Mouse (Mus musculus) MN1 (cell line): ENCODE data around the gene Cabin1.

ENCODE experiments used
- DNase-seq: peaks from one replicate; pipeline ENCODE4 v3.0.0-alpha.2; 2016; ENCODE audit warnings: low spot score

Cabin1 gene

GRCm38 (mm10) chr10:75666451-75667030 is 97.6 kb downstream of the Cabin1 start:
- no peak for DNase-seq

GRCm38 (mm10) chr10:75664673-75665270 is 99.4 kb downstream of the Cabin1 start:
- DNase-seq: no peak

- DNase-seq: no peak
Measured at GRCm38 (mm10) chr10:75662575-75662974, 101.6 kb downstream of the Cabin1 start.

GRCm38 (mm10) chr10:75661876-75662275 is 102.3 kb downstream of the Cabin1 start:
- DNase-seq: no peak

GRCm38 (mm10) chr10:75661381-75661780 is 102.8 kb downstream of the Cabin1 start:
- DNase-seq: peak; percentile 12

- DNase-seq: no peak
Measured at GRCm38 (mm10) chr10:75657772-75658171, 106.4 kb downstream of the Cabin1 start.

GRCm38 (mm10) chr10:75657165-75657564 is 107.0 kb downstream of the Cabin1 start:
- DNase-seq: no peak

- no peak for DNase-seq
Measured at GRCm38 (mm10) chr10:75654053-75654452, 110.1 kb downstream of the Cabin1 start.

- DNase-seq: no peak
Measured at GRCm38 (mm10) chr10:75651381-75652068, 112.6 kb downstream of the Cabin1 start.

- DNase-seq: no peak
Measured at GRCm38 (mm10) chr10:75650306-75650902, 113.7 kb downstream of the Cabin1 start.

DNA sequence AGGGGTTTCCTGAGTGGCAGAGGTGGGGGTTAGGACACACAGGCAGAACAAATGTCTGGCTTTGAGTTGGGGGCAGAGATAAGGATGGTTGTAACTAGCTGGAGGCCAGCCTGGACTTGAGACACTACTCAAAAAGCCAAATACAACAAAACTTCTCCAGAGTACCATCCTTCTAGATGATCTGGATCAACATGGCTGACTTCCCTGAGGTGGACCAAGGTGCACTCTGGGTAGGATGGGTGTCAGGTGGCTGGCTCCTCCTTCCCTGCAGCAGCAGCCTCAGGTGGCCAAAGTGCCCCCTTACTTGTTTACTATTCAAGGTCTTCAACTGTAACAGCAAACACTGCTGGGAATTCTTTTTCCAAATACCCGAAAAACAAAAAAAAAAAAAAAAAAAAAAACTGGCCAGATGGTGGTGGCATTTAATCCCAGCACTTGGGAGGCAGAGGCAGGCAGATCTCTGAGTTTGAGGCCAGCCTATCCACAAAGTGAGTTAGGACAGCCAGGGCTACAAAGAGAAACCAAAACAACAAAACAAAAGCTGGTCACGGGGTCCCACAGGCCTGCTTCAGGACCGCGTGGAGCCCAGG is 114.6 kb downstream of the Cabin1 start:
- no peak for DNase-seq

DNA sequence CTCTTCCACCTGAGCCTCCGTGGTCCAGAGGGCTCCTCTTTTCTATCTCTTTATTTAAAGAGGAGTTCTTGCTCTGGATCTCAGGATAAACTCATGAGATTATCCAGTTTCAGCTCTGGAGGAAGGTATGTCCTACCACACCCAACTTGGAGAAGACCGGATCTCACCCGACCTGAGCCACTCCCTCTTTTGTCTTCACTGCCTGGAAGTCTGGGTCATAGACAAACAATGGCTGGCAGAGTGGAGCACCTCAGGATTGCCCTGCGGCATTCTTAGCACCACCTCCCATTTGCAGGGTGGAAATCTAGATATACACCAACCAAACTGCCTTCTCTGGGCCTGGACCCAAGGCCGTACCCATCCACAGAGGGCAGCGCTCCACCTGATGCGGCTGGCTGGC is 115.1 kb downstream of the Cabin1 start:
- no peak for DNase-seq

- no peak for DNase-seq
Measured at GRCm38 (mm10) chr10:75648091-75648490, 116.0 kb downstream of the Cabin1 start.

DNA sequence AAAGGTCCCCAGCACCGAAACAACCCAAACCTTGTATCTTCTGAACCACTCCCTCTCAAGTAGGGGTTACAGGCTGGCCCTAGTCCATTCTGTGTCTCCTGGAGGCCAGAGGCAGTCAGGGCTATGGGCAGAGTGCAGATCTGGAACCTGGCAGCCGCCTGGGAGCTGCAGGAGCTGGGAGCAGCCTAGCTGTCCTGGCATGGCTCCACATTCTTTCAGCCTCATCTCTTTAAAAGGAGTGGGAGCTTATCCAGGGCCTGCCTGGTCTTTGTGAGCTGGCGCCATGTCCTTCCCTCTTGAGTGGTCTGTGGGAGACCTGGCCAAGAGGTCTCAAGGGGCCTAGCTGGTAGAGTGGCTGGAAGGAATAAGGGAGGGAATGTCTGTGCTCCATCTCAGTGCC is 116.8 kb downstream of the Cabin1 start:
- peak; percentile 89 for DNase-seq

DNA sequence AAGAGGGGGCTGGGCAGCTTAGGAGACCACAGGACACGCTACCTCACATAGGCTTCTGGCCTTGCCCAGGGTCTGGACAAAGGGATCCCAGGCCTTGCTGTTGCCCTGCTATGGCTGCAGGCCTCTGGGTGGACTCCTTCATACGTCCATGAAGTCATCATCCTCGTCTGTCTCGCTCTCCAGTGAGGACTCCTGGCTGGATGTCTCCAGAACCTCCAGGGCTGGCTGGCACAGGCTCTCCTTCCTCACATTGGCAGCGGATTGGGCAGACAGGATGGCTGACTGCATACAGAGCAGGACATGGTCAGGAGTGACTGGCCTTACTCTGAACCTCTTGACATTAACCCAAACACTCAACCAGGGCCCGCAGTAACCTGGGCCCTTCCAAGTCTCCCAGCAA is 117.7 kb downstream of the Cabin1 start:
- no peak for DNase-seq

DNA sequence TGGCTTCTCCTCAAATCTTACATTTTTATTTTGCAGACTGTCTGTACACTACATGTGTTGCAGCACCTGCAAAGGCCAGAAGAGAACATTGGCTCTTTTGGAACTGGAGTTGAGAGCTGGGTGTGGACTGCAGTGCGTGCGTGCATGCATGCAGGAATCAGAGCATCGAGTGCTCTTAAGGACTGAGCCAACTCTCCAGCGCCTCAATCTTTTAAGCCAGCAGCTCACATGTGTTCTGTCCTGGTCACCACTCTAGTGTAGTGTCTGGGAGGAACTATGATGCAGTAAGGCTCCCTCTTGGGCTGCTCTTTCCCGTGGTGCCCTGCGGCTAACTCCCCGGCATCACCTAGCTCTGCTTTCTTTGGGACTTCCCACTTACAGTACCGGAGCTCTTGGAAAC is 118.5 kb downstream of the Cabin1 start:
- no peak for DNase-seq

GRCm38 (mm10) chr10:75643741-75644343 is 120.3 kb downstream of the Cabin1 start, which contains the start of gene Susd2:
Gene Susd2 (minus strand): TSS chr10:75644008.
- peak; percentile 40 for DNase-seq

GRCm38 (mm10) chr10:75642891-75643290 is 121.2 kb downstream of the Cabin1 start:
- no peak for DNase-seq

DNA sequence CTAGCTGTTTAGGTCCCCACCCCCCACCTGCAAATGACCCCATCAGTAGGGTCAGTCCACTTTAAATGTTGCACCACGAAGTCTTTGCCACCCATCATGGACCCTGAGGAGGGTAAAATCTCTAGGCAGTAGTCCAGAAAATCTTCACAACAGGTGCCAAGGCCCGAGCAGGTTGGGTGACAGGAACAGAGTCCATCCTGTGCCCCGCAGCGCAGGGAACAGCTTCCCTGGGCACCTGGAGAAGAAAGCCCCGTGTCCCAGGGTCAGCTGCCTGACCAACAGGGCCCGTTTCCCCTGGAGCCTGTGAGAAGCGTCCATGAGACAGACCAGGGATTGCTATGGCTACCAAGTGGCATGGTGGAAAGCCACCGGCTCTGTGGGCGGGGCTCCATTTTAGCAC is 121.7 kb downstream of the Cabin1 start:
- no peak for DNase-seq

DNA sequence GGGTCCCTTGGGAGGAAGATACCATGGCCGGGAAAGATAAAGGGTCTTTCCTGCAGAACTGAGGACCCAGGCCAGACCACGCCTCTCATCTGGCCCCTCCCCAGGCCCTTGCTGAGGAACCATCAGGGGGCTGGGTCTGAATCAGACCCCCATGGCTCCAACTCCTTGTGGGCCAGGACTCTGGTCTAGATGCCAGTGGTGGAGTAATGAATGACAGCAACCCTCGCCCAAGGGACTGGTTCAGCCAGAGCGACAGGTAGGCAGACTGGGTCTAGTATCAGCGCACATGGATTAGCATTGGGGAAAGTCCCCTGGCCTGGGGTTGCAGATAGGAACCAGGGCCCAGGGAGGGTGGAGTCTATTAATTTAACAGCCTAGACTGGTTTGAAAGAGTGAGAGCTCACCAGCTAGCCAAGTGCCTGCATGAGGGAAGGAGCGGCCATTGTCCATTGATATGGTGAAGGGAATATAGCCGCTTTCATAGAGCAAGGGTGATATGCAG is 122.4 kb downstream of the Cabin1 start:
- DNase-seq: no peak

DNA sequence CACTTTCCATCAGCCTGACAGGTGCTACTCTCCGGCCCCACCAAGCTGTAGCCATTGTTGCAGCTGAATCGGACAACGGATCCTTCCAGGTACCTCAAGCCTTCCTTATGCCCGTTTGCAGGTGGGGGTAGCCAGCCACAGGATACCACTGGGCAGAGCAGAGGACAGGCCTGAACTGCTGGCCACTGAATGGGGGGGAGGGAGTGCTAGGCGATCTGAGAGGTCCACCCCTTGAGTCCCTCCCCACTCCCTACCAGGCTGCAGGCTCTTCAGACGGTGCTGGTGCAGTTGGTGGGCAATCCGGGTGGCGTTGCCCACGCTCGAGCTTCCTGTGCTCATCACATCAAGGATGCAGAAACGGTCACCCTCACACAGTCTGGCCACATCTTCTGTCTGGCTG is 126.4 kb downstream of the Cabin1 start:
- no peak for DNase-seq
